Mouse (Mus musculus) stomach, postnatal 0 days (tissue): ENCODE results near the gene Mark3.

Experiments
- CTCF ChIP-seq: IDR thresholded peaks from 2 replicates; pipeline ENCODE4 v1.5.1; 2016; ENCODE audit warnings: antibody characterized with exemption, low read depth, mild to moderate bottlenecking, moderate library complexity
- EP300 ChIP-seq: optimal IDR thresholded peaks from 2 replicates; pipeline ENCODE3; 2016; ENCODE audit warnings: antibody characterized with exemption

DNA sequence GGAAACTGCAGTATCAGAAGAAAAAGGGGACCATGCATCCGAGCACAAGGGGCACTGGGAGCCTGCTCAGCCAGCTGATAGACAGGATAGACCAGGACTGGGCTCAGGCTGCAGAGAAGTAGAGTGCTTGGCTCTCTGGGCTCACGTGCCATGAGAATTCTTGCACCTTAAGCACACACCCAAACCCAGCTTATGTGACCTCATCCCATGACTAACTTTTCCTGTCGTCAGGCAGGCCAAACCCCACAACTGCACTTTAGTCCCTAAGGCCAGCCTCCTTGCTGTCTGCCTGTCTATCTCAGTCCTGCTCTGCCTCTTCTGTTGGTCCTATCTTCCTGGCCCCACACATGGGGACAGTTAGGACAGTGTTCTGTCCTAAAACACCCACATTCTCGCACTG lies 123.4 kb downstream of the Mark3 start:
- TF ChIP-seq CTCF (no peak), EP300 (no peak)
